Mouse (Mus musculus) mesoderm, embryonic 11.5 days (tissue): ENCODE data around the gene Abhd4.
"Not testable (repeated sequence)": the region's sequence is repeated elsewhere in the genome, so short reads cannot be mapped to it uniquely, and the experiment has no call there.

Source experiments
- DNase-seq: peaks from one replicate; pipeline ENCODE4 v3.0.0-alpha.2; 2012; ENCODE audit warnings: low read depth, low spot score

The Abhd4 gene

GRCm38 (mm10) chr14:54222289-54222727 lies 31.7 kb upstream of the Abhd4 start:
- no peak for DNase-seq

DNA sequence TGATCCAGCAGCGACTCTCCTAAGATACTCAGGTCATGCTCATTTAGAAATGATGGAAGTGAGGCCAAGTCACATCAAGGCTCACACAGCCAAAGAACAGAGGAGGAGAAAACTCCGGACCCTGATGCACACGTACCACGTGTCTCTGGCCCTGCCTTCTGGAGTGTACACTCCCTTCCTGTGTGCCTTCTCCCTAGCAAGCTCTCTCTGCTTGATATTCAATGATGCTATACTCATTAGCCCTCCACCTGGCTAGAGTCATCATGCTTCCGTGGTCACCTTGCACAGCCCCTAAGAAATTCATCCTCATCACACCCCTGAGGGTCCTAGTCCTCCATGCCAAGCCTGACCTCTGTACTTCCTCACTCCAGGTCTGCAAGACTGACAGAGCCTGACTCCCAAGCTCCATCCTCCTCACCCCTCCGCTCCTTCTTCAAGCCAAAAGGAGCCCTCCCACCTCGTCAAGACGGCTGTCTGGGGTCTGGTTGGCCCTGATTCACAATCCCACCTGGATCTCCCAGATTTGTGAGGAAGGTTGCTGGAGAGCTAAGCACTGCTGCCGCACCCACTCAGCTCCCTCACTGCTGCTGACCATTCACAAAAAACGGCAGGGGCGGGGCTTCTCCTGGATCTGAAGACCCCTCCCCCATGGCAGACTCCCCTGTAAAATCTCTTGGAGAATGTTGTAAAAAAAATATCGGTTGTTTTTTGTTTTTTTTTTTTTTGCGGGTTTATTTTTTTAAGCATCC lies 30.5 kb upstream of the Abhd4 start:
- no peak for DNase-seq

GRCm38 (mm10) chr14:54224064-54224417 lies 29.9 kb upstream of the Abhd4 start:
- DNase-seq, result no peak

- no peak for DNase-seq
These were observed 29.2 kb upstream of the Abhd4 start for GRCm38 (mm10) chr14:54224484-54225467.

DNA sequence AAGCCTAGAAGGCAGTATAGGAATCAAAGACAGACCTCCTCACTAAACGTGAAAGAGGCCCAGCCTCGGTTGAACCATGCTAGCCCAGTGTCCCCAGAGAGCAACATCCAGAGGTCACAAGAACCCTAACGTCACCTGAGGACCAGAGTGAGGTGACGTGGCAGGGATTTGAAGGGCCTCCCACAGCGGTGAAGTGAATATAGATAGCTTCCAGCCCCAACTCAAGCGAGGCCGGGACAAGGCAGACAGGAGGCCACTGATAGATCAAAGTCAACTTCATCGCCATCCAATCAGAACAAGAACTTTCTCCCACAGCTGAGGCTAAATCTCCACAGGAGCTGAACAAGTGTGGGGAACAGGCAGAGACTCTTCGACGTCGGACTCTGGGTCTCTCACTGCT lies 28.3 kb upstream of the Abhd4 start:
- no peak for DNase-seq

GRCm38 (mm10) chr14:54226911-54227811 lies 26.8 kb upstream of the Abhd4 start:
- DNase-seq, result no peak

DNA sequence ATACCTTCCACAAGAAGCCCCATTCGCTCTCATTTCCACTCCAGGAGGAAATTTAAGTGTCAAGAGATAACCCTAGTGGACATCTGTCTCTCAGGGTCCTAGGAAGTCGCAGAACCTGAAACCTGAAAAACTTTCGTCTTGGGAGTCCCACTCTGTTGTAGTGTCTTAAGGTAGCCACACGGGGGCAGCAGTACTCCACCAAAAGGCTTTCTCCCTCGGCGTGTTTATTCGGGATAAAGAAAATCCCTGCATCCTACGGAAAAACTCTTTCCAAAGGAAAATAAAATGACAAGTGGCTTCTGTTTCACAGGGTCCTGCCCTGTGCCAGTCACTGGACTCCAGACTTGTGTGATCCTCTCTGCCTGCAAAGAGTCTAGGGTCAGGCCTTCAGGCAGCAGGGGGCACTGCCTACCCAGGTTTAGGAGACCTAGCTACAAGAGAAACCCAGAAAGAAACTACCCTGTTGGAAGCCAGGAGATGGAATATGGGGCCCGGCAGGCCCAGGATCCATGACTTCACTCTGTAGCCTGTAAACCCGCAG lies 26.0 kb upstream of the Abhd4 start:
- peak; percentile 80 for DNase-seq

- DNase-seq, result no peak
These were observed 25.5 kb upstream of the Abhd4 start for GRCm38 (mm10) chr14:54228501-54228900.

DNA sequence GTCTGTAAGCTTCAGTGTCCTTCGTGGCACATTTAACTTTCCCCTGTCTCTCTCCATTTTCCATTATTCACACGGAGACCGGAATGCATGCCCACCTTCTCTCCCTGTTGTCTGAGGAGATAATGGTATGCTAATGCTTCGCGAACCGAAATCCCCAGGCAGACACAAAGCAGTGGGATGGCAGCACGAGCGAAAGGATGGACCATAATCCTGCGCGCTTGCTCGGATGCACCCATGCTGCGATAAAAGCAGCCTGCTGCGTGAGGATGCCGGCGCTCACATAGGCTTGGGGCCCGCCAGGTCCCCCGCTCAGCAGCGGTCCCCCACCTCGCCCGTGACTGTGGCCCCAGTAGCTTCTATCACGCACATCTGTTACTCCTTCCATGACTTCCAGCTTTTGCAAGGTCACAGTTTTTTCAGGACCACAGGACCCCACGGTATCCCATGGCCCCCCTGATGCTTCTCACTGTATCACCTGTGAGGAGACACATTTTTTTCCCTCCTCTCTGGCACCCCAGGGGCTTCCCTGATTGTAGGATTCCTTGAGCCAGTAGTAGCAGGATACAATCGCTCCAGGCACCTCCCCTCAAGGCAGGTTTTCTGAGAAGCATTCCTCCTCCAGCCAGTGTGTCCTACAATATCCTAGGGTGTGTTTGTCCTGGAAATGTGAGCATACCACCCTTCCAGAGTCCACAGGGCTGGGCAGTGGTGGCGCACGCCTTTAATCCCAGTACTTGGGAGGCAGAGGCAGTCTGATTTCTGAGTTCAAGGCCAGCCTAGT lies 24.9 kb upstream of the Abhd4 start:
- peak; percentile 25 for DNase-seq

GRCm38 (mm10) chr14:54229849-54230248 lies 24.1 kb upstream of the Abhd4 start:
- not testable (repeated sequence) for DNase-seq

DNA sequence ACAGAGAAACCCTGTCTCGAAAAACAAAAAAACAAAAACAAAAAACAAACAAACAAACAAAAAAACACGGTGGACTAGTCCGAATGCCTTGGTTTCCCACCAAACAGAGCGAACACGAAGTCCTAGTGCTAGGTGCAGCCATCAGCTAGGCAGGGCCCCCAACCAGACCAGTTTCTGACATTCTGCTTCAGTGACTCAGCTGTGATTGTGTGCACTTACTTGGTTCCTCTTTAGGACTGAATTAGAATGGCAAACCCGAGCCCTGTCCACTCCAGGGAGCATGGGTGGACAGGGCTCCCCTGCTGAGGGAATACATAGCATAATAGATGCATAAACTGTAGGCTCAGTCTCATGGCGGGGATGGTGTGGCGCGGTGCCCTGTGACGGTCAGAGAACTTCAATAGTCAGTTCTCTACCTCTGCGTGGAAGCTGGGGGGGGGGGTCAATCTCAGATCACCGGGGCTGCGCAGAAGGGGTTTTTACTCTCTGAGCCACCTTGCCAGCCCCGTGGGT lies 23.3 kb upstream of the Abhd4 start:
- DNase-seq, result no peak

DNA sequence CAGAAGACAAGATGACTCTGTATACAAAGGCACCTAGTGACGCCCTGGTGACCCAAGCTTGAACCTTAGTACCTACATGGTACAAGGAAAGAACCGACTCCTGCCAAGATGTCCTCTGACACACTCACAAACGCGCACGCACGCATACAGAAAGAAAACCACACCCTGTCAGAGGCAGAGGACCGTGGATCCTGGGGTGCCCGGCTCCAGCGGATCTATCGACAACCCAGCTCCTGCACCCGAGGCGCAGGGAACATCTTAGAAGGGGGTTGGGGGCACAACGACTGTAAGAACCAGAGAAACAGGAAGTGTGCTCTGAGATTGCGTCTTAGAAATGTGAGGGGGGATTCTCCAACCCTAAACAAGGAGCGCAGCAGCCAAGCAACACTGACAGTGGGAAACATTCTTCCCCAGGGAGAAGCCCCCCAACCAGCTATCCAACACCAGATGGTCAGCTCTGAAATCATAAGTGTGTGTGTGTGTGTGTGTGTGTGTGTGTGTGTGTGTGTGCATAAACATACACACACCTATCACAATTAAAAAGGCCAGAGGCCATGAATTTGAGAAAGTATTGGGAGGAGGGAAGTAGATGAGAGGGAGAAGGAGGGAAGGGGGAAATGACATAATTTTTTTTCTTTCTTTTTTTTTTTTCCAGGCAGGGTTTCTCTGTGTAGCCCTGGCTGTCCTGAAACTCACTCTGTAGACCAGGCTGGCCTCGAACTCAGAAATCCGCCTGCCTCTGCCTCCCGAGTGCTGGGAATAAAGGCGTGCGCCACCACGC lies 22.6 kb upstream of the Abhd4 start:
- no peak for DNase-seq

DNA sequence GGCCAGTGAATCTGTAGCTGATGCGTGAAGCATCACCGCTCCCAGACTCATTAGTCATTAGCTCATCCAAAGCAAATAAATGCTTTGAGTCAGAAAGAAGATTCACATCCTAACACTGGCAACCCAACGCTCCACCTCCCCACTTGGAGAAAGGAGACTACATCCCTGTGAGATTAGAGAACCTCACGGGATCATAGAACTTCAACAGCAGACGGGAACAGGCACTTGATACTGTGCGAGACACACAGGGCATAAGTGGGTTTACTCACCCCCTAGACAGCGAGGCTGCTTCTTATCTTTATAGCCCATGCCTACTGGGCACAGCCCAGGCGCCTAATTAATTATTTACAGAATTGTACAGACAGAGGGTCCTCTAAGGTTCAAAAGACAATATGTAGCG lies 21.8 kb upstream of the Abhd4 start:
- no peak for DNase-seq

DNA sequence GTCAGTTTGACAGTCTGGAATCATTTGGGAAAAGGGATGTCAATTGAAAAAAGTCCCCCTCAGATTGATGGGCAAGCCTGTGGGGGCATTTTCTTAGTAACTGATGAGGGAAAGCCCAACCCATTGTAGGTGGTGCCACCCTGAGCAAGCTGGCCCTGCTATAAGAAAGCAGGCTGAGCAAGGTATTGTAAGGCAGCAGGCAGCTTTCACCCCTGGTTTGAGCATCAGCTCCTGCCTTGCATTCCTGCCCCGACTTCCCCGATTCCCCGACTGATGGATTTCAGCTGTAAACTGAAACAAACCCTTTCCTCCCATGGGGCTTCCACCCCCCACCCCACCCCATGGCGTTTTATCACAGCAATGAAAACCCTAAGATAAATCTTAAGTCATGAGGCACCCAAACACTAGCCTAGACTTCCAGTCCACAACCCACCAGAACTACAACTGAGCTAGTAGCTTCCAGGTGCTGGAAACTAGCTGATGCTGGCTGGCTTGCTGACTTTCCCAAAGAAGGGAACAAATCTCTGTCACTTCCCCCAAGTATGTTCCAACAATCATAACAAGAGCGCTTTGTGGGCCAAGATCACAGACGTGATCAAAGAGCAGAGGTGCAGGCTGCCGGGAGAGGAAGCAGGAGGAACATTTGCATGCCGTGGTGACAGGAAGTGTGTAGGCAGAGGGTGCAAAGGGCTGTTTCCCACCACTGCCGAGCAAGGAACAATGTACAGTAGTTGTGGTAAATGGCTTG lies 21.0 kb upstream of the Abhd4 start:
- peak; percentile 32 for DNase-seq

- DNase-seq, result no peak
These were observed 20.3 kb upstream of the Abhd4 start for GRCm38 (mm10) chr14:54233559-54234143.

DNA sequence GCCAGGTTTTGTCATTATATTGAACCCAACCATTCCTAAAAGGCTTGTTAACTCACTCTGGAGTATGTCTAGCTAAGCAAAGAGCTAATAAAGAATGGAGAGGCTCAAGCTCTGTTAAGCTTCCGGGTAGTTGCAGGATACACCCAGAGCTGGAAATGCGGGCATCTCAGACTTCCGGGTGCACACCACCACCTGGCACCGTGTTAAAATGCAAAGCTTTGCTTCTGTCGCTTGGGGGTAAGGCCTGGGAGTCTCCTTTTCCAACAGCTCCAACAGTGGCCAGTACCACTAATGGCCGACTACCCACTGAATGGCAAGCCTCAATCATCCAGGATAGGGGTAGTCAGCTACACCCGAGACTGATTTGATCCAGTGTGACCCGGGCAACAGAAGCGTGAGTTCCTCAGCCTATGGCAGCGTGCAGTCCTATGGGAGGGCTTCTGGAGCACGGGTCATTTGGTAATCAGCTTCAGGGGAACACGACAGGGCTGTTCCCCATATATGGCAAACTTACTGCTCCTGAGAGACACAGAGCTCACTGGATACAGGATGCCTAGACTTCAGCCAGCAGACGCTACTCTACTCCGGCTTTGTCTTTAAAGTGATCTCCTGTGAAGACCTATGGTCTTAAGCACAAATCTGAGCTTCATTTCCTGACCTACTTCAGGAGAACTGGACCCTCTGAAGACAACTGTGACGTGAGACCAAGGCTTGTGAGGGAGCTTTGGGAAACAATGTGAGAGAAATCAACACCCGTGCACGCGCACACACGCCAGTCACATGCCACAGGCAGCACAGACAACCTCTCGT lies 19.6 kb upstream of the Abhd4 start:
- no peak for DNase-seq

DNA sequence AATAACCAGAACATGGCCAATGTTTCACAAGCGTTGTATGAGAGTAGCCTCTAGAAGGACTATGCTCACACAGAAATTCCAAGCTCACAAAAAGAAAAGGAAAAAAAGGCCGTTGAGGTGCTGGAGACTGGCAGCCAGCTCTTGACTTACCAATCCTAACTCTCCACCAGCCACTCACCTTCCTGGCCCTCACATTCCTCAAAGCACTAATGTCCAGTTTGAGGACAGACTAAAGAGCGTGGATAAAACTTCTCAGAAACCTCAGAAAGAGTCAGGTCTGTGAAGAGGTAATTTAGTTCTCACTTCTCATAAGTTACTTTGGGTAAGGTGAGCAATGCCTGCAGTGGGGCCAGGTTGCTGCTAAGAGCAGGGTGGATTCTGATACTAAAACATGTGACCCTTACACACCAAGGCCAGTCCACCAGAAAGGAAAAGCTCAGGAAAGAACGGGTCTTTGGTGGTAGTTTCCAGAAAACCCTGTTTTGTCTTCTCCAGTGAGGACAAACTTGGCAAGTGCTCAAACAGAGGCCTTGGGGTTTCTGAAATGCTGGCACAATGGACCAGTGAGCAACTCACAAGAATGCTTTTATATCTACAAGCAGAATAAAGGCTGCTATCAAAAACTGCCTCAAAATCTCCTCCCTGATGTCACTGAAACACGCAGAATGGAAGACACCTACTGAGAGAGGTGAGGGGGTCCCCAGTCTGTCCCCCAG lies 18.0 kb upstream of the Abhd4 start:
- DNase-seq, result no peak
